Mouse (Mus musculus): ENCODE results near the gene Mpi.

Mpi gene

DNA sequence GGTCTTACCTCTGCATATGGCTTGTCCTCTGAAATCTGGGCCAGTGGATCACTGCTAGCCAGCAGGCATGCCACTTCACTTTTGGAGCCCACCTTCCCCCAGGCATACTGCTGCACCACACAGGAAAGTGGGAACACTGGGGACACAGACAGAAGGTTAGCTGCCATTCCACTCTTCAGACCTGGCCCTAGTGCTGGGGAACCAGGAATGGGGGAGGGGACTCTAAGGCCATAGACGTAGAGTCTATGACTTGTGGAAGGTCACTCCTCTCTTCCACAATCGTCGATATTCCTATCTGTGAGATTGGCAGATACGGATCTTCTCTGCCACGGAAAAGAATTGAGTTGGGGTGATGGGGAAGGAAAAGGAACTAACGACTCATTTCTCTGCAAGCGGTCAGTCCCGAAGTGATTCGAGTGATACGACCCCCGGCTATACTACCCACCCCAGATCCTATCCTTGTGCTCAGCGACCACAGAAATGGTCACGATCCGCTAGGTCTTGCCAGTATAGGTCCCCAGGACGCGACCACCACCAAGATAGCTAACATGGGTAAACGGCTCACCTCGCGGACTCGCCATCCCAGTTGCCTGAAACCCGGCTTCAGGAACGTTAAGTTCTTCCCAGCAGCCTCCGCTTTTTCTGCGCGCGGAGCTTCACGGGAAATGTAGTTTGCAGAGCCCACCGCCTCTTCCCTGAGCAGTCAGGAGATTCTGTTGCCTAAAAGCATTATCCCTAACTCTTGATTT lies at the start of gene Mpi:
TSS of gene Mpi (minus strand) at position 625 of the 749 bp plus-strand sequence.
- DNase-seq (ENCODE audit: low spot score in 2 of 2) = peak in 1 of 2 experiments; percentile 63

DNA sequence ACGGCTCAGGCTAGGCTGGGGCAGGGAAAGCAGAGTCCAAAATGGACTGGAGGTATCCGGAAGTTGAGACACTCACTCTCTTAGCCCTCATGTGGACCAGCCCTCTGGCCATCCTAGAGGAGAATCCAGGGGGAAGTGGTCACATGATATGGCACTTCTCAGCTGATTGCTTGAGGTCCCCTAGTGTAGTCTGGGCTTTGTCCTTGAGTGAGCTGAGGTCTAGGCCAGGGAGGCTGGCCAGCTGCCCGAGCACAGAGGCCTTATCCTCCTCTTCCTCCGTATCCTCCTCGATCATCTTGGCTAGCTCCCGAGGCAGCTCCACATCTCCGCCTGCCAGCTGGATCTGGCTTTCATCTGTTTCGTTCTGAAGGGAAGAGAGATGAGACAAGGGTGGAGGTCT lies 49.5 kb upstream of the Mpi start:
- DNase-seq (ENCODE audit: low spot score in 2 of 2) = no peak

DNA sequence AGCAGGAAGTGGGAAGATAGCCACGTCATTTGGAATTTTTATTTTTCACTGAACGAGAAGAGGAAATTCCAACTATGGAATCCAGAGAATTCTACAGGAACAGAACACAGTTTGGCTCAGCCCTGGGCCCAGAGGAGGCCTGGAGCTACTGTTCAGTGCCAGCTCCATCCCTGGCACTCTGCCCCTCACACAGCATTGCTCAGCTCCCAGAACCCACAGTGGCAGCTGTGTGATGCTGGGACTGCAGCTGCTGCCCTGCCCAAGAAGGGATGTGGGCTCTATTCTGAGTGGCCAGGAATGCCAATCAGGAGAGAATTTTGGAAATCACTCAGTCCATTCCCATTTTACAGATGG lies 48.8 kb upstream of the Mpi start:
- DNase-seq (ENCODE audit: low spot score in 2 of 2) = no peak

DNA sequence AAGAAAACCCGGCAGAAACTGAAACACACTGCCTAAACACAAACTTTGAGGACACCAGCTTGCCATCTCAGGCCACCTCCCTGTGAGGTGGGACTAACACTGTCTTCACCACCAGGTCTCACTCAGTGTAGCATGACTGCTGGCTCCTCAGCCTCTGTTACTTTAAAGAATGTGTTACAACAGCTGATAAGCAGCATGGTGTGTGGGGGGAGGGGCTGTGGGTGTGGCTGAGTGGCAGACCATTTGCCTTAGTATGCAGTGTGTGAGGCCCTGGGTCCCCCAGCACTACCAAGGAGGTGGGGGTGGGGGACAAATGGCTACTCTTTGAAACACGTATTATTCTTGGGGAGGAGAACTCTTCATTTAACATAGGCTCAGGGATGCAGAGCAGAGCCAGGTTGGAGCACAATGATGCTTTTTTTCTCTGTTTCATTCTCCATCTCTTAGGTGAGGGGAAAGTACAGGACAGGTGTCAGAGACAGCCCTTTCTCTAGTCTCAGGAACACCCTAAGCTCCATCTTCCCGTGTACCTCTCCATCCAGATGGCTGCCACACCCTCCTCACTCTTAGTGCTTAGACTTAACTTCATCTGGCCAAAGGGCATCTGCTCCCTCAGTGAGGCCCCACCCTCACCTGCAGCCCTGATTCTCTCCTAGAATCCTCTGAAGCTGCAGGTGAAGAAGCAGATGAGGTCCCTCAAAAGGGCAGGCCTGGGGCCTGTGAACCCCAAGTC lies 48.2 kb upstream of the Mpi start:
- no peak for DNase-seq (ENCODE audit: low spot score in 2 of 2)

DNA sequence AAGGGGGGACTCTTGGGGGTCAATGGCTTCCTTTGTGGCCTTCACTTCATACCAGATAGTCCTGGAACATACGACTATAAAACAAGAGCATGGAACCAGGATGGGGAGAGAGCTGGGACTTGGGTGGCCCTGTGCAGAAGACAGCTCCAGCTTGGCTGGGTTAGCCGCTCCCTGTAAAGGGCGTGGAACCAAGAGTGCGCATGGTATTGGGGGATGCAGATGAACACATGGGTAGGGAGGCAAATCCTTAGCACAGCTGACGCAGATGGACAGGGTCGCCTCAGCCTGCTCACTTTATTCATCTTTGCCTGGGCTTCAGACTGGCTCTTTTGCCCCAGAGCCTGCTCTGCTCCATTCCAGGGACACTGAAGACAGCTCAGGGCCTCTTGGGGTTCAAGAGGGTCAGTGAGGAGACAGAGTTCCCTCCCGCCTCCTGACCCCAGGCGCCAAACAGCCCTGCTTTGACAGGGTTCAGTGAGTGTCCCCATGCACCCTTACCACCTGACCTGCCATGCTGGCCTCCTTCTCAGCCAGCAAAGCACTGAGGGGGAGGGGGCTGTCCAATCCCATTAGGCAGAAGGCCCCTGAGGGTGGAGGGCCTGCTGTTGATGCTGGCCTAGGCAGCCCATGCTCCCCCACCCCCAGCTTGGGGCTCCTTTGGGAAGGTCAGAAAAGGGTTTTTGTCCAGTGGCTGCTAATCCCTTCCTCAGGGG lies 46.4 kb upstream of the Mpi start:
- DNase-seq (ENCODE audit: low spot score in 2 of 2) = no peak

DNA sequence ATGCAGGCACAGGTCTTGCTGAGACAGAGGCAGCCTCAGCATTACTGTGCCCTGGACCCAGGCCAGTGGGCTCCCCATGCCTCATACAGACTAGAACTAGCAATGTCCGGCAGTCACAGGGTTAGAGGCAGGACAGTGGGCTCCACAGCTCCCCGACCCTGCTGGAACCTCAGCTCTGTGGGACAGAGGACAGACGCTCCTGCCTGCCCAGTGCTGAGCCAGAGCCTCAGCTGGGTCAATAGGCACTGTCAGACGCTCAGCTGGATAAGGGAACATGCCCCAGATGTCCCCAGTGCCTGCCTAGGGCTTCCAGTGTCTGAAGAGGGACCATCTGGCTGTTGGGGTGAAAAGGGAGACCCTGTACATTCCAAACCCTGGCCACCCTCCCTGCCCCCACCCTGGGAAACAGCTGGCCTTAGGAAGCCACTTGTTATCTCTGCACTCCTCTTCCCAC lies 45.4 kb upstream of the Mpi start:
- no peak for DNase-seq (ENCODE audit: low spot score in 2 of 2)

DNA sequence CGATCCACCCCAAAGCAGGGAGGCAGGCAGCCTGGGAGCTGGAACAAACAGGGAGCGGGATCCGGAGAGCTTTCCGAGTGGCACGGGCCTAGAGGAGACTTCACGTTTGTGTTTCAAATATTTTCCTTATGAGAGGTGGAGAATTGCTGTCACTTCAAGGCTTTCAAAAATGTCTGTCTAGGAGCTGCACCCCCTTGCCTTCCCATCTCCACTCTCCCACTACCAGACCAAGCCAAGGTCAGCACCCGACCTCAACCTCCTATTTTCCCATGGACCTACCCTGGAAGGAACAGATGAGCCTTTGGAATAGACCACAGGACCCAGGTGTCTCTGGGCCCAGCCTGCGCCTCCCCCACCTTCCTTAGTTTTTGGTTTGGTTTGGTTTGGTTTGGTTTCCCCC lies 44.7 kb upstream of the Mpi start:
- DNase-seq (ENCODE audit: low spot score in 2 of 2) = no peak

DNA sequence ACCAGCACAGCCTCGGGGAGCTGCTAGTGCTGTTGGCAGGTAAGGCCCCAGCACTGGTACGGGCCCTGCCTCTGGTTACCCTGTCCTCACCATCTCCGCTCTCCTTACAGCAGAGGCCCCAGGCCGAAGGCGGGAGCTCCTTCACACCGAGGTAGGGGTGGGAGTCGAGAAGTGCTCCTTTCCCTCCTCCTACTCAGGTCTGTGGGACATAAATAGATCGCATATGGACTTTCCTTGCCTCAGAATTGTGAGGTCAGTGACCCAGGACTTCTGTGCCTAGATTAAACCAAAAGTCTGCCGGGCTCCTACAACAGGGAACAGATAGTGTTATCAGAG lies 41.6 kb upstream of the Mpi start:
- no peak for DNase-seq (ENCODE audit: low spot score in 2 of 2)

DNA sequence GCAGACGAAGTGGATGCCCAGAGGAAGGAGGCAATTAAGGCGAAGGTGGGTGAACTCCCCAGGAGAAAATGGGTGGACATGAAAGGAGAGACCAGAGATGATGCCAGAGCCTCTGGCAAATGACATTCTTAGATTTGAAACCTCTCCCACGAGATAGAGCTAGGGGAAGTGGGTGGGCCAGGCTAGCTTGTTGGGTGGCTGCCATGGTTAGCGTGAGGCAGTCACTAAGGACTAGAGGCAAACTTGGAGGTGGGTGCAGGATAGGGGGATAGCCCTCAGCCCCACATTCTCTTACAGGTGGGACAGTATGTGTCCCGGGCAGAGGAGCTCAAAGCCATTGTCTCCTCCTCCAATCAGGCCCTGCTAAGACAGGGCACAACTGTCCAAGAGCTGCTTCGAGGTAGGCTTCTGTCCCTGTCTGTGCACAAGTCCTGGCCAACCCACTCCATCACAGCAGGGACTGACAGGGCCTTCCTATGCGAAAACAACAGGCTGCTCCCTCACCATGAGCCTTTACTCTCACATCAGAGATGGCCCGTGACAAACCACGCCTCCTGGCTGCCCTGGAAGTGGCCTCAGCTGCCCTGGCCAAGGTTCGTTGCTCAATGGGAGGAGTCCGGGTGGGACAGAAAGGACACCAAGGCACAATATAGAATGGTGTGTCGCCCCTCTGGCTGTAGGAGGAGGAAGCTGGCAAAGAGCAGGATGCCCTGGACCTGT lies 41.1 kb upstream of the Mpi start:
- DNase-seq (ENCODE audit: low spot score in 2 of 2) = no peak

DNA sequence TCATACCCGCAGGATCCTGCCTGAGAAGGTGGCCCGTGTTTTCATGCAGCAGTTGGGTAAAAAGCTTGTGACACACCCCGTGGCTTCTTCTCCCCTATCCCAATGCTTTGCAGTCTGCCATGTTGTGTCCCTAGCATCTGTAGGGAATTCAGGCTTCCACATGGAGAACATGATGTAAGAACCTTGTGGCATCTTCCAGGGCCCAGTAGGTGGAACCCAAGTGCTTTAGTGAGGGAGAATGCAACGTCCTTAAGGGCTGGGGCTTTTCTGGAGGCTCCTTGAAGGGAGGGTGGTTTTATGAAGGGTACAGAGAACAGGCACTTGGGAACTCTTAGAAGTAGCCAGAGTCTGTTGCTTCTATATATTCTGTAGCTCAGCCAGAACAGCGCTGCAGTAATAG lies 38.2 kb upstream of the Mpi start:
- DNase-seq (ENCODE audit: low spot score in 2 of 2) = no peak

DNA sequence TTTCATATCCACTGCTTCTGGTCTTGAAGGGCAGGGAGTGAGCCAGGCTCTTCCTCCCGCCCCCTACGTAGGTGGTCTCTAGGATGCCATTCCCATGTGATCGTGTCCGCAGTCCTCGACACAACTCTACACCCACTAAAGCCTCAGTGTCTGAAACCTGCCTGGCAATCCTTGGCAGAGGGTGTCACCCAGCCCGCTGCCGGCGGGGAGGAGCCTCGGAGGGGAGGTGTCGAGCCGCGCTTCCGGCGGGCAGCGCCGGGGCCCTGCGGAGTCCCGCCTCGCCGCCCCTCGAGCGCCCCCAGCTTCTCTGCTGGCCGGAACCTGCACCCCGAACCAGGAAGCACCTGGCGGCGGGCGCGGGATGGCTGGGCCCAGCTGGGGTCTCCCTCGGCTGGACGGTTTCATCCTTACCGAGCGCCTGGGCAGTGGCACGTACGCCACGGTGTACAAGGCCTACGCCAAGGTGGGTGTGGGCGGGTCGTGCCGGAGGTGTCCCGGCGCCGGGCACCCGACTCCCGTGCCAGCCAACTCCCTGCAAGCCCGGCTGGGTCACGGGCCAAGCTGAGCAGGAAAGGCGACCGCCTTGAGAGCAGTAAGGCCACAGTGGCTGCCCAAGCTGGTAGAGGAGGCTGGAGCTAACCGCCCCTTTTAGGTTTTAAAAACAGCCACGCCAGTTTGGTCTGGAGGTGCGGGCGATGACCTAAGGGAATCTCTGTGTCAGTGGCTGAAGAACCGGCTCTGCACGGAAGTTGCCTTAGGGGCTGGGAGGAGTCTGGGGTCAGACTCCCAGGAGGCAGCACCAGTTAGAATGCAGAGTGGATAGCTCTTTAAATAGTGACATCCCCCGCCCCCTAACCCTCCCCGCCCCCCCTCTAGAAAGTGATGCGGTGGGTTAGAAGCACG lies 36.9 kb upstream of the Mpi start, which contains the start of gene Ulk3:
TSS of gene Ulk3 (plus strand) at position 229 of the 903 bp plus-strand sequence.
- DNase-seq (ENCODE audit: low spot score in 2 of 2) = peak; percentile 71 to 87

DNA sequence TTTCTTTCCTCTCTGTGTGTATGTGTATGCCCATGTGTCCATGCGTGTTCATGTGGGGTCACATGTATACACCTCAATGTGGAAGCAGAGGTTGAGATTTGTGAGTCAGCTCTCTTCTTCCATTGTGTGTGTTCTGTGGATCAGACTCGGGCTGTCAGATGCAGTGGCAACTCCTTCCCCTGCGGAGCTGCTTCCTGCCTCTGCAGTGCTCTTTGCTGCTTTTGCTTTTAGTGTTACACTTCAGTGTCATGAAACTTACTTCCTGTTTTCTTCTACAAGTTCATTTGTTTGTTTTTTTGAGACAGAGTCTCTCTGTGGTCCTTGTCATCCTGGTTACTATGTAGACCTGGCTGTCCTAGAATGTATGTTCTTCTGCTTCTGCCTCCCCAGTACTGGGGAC lies 32.4 kb upstream of the Mpi start:
- DNase-seq (ENCODE audit: low spot score in 2 of 2) = no peak

DNA sequence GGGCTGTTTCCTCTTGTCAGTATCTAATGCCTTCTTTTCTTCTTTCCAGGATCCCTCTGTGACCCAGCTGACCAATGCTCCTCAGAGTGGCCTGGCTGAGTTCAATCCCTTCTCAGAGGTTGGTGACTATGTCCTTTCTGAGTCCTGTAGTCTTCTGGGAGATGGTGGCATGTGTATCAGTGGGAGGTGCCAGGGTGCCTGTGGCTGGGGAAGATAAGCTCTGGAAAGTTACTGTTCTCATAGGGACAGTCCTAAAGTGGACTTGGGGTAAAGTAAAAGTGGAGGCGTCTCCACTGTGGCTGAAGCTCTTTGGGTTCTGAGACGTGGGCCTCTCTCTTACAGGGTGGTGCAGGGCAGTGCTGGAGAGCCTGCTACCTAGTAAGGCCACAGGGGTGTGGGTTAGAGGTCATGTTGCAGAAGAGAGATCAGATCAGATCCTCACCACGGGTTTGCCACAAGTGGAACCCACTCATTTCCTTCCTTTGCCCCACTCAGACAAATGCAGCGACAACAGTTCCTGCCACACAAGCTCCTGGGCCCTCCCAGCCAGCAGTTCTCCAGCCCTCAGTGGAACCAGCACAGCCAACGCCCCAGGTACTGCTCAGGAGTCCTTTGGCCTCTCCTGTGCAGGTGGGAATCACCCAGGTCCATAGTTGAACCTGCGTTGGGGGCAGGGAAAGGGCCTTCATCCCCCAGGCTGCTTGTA lies 24.7 kb upstream of the Mpi start:
- DNase-seq (ENCODE audit: low spot score in 2 of 2) = no peak

DNA sequence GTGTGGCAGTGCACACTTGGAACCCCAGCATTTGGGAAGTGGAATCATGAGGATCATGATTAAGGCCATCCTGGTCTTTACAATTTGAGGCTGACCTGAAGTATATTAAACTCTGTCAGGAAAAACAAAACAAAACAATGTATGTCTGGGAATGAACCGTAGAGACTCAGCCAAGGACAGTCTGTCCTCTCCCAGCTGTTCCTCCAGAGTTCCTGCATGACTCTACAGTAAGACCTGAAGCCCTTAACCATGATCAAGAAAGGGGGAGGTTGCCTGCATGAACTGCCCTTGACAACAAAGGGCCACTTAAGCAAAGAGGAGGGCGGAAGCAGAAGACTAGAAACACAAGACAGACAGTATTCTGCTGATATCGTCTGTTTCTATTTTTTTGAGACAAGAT lies 23.0 kb upstream of the Mpi start:
- DNase-seq (ENCODE audit: low spot score in 2 of 2) = no peak

DNA sequence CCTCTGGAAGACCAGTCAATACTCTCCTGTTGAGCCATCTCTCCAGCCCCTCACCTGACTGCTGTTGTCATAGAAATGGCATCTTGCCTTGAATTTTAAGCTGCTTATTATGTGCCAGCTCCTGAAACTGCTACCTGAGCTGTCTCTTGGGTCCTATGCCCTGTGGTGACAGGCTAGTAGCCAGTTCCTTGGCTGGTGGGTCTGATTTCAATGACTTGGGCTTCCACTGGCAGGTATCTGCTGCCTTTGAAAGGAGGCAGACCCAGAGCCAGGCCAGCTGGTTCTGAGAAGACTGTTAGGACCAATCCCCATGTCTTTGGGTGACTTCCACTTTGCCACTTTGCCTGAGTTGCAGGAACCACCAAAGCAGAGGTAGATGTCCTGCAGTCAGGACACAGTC lies 21.8 kb upstream of the Mpi start:
- no peak for DNase-seq (ENCODE audit: low spot score in 2 of 2)

DNA sequence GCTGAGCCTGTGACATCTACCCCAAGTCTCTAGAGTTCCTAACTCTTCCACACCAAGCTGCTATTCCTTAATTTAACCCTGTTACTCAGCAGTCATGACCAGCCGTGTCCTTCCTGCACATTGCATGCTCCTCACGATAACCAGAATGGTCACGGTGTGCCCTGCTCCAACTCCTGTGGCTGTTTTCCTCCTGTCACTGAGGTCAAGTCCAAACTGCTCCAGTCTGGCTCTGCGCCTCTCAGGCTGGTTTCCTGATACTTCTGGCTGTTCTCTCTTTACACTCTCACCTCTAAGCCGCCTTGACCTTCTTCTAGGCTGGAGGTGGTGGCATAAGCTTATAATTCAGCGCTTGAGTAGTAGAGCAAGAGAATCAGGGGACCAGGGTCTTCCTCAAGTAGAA lies 15.9 kb upstream of the Mpi start:
- DNase-seq (ENCODE audit: low spot score in 2 of 2) = no peak

DNA sequence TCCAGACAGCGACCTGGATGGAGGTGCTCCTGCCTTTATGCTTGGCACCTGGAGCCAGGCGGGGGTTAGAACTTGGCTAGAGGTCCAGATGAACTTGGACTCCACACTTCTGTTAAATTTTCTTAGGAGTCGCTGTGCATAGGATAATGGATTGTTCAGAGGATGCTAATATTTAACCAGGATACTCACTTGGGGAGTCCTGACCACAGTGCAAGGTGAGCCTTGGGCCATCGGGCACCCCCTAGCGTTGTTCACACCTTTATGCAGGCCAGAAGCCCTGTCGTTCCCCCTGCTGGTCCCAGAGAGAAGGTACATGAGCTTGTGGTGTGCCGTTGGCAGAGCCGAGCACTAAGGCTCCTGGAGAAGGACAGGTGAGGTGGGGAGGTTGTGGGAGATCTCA lies 14.3 kb upstream of the Mpi start:
- DNase-seq (ENCODE audit: low spot score in 2 of 2) = no peak

DNA sequence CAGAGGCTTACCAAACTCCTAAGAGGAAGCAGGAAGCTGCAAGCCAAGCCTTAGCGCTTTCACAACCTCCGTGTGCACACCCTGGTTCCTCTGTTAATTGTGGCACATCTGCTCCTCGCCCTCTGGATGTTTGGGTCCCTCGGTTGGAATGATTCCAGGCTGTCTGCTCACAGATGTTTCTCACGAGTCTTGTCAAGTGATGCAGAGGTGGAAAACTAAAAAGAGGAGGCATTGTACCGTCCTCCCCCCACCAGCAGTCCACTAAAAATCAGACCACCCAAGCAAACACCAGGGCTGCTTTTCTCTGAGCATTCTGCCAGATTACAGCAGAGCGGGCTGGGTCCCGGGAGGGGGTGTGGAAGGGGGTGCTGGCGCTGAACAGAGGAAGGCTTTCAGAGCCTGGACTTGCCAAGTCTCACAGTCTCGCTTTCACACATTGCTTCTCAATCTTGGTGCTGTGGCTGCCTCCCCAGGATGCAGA lies 13.2 kb upstream of the Mpi start:
- no peak for DNase-seq (ENCODE audit: low spot score in 2 of 2)

DNA sequence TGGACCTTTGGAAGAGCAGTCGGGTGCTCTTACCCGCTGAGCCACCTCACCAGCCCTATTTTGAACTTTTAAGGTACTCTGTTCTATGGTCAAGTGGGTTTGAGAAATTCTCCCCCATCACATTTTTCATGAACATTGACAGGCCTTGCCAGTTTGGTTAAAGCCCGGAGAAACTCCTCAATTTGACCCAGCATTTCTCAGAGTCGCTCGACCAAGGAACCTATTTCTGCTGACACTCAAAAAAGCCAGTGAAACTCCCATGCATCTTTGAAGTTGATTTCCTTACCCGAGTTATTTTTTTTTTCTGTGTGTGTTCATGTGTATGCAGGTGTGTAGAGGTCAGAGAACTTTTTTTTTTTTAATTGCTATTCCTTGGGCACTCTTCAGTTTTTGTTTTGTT lies 12.0 kb upstream of the Mpi start:
- no peak for DNase-seq (ENCODE audit: low spot score in 2 of 2)

DNA sequence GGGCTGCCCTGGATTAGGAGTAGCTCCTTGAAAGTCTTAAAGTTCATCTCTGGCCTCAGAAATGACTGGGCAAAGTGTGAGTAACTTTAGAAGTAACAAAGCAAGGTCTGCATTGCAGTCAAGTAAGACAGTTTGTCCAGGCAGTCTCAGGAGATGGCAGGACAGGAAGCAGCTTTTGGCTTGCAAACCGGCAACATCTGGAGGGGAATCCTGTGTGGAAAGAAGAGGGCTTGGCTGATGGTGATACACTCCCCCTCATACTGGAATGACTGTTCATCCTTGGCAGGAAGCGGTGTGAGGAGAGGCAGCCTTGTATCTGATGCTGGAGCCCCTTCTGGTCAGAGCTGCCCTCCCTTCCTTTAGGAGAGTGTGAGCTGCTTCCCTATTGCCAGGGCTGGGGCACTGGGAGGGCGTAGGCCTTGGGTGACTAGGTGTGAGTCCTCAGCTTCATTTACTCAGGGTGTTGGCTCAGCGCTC lies 10.4 kb upstream of the Mpi start:
- DNase-seq (ENCODE audit: low spot score in 2 of 2) = no peak

Data from spleen, postnatal 10 days (tissue).